Mouse (Mus musculus): ENCODE results near the gene Slc9a3r2.
"Not testable (repeated sequence)": the region's sequence is repeated elsewhere in the genome, so short reads cannot be mapped to it uniquely, and the experiment has no call there.

Gene Slc9a3r2

GRCm38 (mm10) chr17:24650070-24650616 lies at the start of gene Slc9a3r2:
Gene Slc9a3r2 (minus strand): TSS chr17:24650327.
- DNase-seq (ENCODE audit: low spot score): no peak

GRCm38 (mm10) chr17:24699473-24699872 lies 49.3 kb upstream of the Slc9a3r2 start:
- no peak for DNase-seq (ENCODE audit: low spot score)

- no peak for DNase-seq (ENCODE audit: low spot score)
Measured at GRCm38 (mm10) chr17:24698715-24699114, 48.6 kb upstream of the Slc9a3r2 start.

- no peak for DNase-seq (ENCODE audit: low spot score)
Measured at GRCm38 (mm10) chr17:24697985-24698384, 47.9 kb upstream of the Slc9a3r2 start.

GRCm38 (mm10) chr17:24696011-24696697 lies 46.0 kb upstream of the Slc9a3r2 start, which contains the start of the genes Gfer and Noxo1:
Gene Gfer (minus strand): TSS chr17:24696156.
Gene Noxo1 (plus strand): TSS chr17:24696234.
- peak; percentile 85 for DNase-seq (ENCODE audit: low spot score)

- DNase-seq (ENCODE audit: low spot score): no peak
Measured at GRCm38 (mm10) chr17:24695326-24696010, 45.3 kb upstream of the Slc9a3r2 start.

- DNase-seq (ENCODE audit: low spot score): no peak
Measured at GRCm38 (mm10) chr17:24692385-24692784, 42.3 kb upstream of the Slc9a3r2 start.

- no peak for DNase-seq (ENCODE audit: low spot score)
Measured at GRCm38 (mm10) chr17:24689251-24690081, 39.3 kb upstream of the Slc9a3r2 start, which contains the start of gene Syngr3. Gene Syngr3 (minus strand): TSS chr17:24689955.

GRCm38 (mm10) chr17:24687599-24687998 lies 37.5 kb upstream of the Slc9a3r2 start:
- no peak for DNase-seq (ENCODE audit: low spot score)

- no peak for DNase-seq (ENCODE audit: low spot score)
Measured at GRCm38 (mm10) chr17:24687146-24687595, 37.0 kb upstream of the Slc9a3r2 start.

- no peak for DNase-seq (ENCODE audit: low spot score)
Measured at GRCm38 (mm10) chr17:24686514-24686913, 36.4 kb upstream of the Slc9a3r2 start.

- no peak for DNase-seq (ENCODE audit: low spot score)
Measured at GRCm38 (mm10) chr17:24677500-24678080, 27.5 kb upstream of the Slc9a3r2 start.

- no peak for DNase-seq (ENCODE audit: low spot score)
Measured at GRCm38 (mm10) chr17:24676877-24677276, 26.8 kb upstream of the Slc9a3r2 start.

GRCm38 (mm10) chr17:24676187-24676586 lies 26.1 kb upstream of the Slc9a3r2 start:
- no peak for DNase-seq (ENCODE audit: low spot score)

- no peak for DNase-seq (ENCODE audit: low spot score)
Measured at GRCm38 (mm10) chr17:24674277-24674676, 24.1 kb upstream of the Slc9a3r2 start.

- no peak for DNase-seq (ENCODE audit: low spot score)
Measured at GRCm38 (mm10) chr17:24672141-24672540, 22.0 kb upstream of the Slc9a3r2 start.

- no peak for DNase-seq (ENCODE audit: low spot score)
Measured at GRCm38 (mm10) chr17:24671346-24671745, 21.2 kb upstream of the Slc9a3r2 start.

GRCm38 (mm10) chr17:24670246-24670844 lies 20.2 kb upstream of the Slc9a3r2 start:
- no peak for DNase-seq (ENCODE audit: low spot score)

GRCm38 (mm10) chr17:24669545-24670245 lies 19.6 kb upstream of the Slc9a3r2 start, which contains the start of gene Zfp598:
Gene Zfp598 (plus strand): TSS chr17:24669687.
- DNase-seq (ENCODE audit: low spot score): peak; percentile 87

GRCm38 (mm10) chr17:24669214-24669544 lies 19.1 kb upstream of the Slc9a3r2 start:
- DNase-seq (ENCODE audit: low spot score): not testable (repeated sequence)

GRCm38 (mm10) chr17:24667416-24667815 lies 17.3 kb upstream of the Slc9a3r2 start:
- DNase-seq (ENCODE audit: low spot score): no peak
